8 mouse cellular contexts compared by ENCODE assay signal in genomic region chr2:33429339-33429738, GRCm38 (mm10). TPM values are rescaled to one million over a fixed set of nuclear protein-coding genes. Genes with fewer than 3 reads are reported as not detected.
DNase-seq lines count a peak whose midpoint lies in the region; ATAC-seq and TF ChIP-seq lines count a peak whose summit lies in the region.

No protein-coding gene starts in this region.

- 41% methylated on average over 6 of the region's 6 CpGs for WGBS in forebrain, postnatal 0 days
- 50% methylated on average over 6 of the region's 6 CpGs for WGBS in kidney, embryonic 16.5 days

- peak overlapping the region; percentile 85 for H3K4me2 ChIP-seq in forebrain, postnatal 0 days (ENCODE audit: low read depth)
- H3K4me2 ChIP-seq in kidney, embryonic 16.5 days (replicated peaks; ENCODE audit: low read depth, low read length), result peak overlapping the region; percentile 66

- no peaks in the 10 kb centered on the region for H3K36me3 ChIP-seq in forebrain, postnatal 0 days (ENCODE audit: insufficient read depth)
- H3K36me3 ChIP-seq in kidney, embryonic 16.5 days (ENCODE audit: insufficient read depth, low read length), result peaks cover 8% of the 10 kb centered on the region

- 0 out of 2 replicates have a peak, but pooled peaks cover 19% of the 10 kb centered on the region for H3K4me1 ChIP-seq in forebrain, postnatal 0 days (ENCODE audit: insufficient read depth)
- peaks cover 22% of the 10 kb centered on the region for H3K4me1 ChIP-seq in kidney, embryonic 16.5 days (ENCODE audit: insufficient read depth, low read length)

- no peak for ATAC-seq in forebrain, postnatal 0 days
- ATAC-seq in kidney, embryonic 16.5 days (ENCODE audit: low FRiP score, low TSS enrichment), result 0 out of 2 replicates have a peak, but pooled peaks have one; percentile 43
- no peak for ATAC-seq in inflammation-experienced regulatory T-cells, adult 6 months

- 0 out of 2 replicates have a peak overlapping the region, but pooled peaks have one; percentile 14 for H3K9ac ChIP-seq in forebrain, postnatal 0 days
- peak overlapping the region; percentile 85 for H3K9ac ChIP-seq in kidney, embryonic 16.5 days (replicated peaks; ENCODE audit: low read length)

- H3K9me3 ChIP-seq in forebrain, postnatal 0 days (ENCODE audit: low read length), result no peaks in the 10 kb centered on the region
- H3K9me3 ChIP-seq in kidney, embryonic 16.5 days (ENCODE audit: low read length), result no peaks in the 10 kb centered on the region

- no peaks in the 10 kb centered on the region for H3K27me3 ChIP-seq in forebrain, postnatal 0 days (ENCODE audit: insufficient read depth, low read length)
- no peaks in the 10 kb centered on the region for H3K27me3 ChIP-seq in kidney, embryonic 16.5 days (ENCODE audit: insufficient read depth, low read length)

- peak overlapping the region; percentile 80 for H3K4me3 ChIP-seq in forebrain, postnatal 0 days (ENCODE audit: low read depth, low read length)
- peak overlapping the region; percentile 80 for H3K4me3 ChIP-seq in kidney, embryonic 16.5 days (ENCODE audit: low read length)

- peak; percentile 11 for DNase-seq in CD4-positive helper T cell, adult 2 months (ENCODE audit: low read depth, low spot score)
- DNase-seq in ES-CJ7 (ENCODE audit: low read depth, low spot score), result peak; percentile 58
- no peak for DNase-seq in forebrain, postnatal 0 days
- peak; percentile 68 to 71 for DNase-seq in lung, postnatal 4 days
- DNase-seq in thymus, postnatal 0 days (ENCODE audit: low spot score), result peak; percentile 49
- DNase-seq in testis, postnatal 10 days (ENCODE audit: low spot score), result no peak

- H3K27ac ChIP-seq in forebrain, postnatal 0 days (ENCODE audit: low read depth, low read length), result no peak overlapping the region
- H3K27ac ChIP-seq in kidney, embryonic 16.5 days (ENCODE audit: low read length), result peak overlapping the region; percentile 50

- no peak for TF ChIP-seq CTCF in forebrain, postnatal 0 days (IDR thresholded peaks at IDR 0.05; ENCODE audit: low read depth)

RNA-seq across cellular contexts. Expression of gene Zbtb34, which starts 1.8 kb away (rescaled TPM):
- total RNA-seq in forebrain, postnatal 0 days (2014; rRNA removed), result 20.9 and 24.1 TPM in 2 replicates
- 3.7 and 4.5 TPM in 2 replicates for polyA plus RNA-seq in forebrain, postnatal 0 days (2015; fragmentation: Nextera tagmentation; extraction: Ambion mirVana)
- polyA plus RNA-seq in kidney, embryonic 16.5 days (2015; fragmentation: Nextera tagmentation; extraction: Ambion mirVana), result 6.9 and 7.1 TPM in 2 replicates
- 3.3 and 3.7 TPM in 2 replicates for polyA plus RNA-seq in thymus, postnatal 0 days (2015; fragmentation: Nextera tagmentation; extraction: Ambion mirVana)
- polyA plus RNA-seq in inflammation-experienced regulatory T-cells, adult 6 months (2017; shearing (Covaris generic)), result 1 to 10 TPM in 1 of 3 experiments, under 1 TPM in 2; 0.72 to 1.0 (median 0.95) TPM

RNA-seq across cellular contexts. Expression of gene Zbtb43, which starts 39.0 kb away (rescaled TPM):
- 32.2 and 46.5 TPM in 2 replicates for total RNA-seq in forebrain, postnatal 0 days (2014; rRNA removed)
- polyA plus RNA-seq in forebrain, postnatal 0 days (2015; fragmentation: Nextera tagmentation; extraction: Ambion mirVana), result 19.2 and 24.4 TPM in 2 replicates
- polyA plus RNA-seq in kidney, embryonic 16.5 days (2015; fragmentation: Nextera tagmentation; extraction: Ambion mirVana), result 17.7 and 20.8 TPM in 2 replicates
- polyA plus RNA-seq in thymus, postnatal 0 days (2015; fragmentation: Nextera tagmentation; extraction: Ambion mirVana), result 16.7 and 17.5 TPM in 2 replicates
- polyA plus RNA-seq in inflammation-experienced regulatory T-cells, adult 6 months (2017; shearing (Covaris generic)), result 10 to 100 TPM; 14.6 to 23.4 (median 15.2) TPM

RNA-seq across cellular contexts. Expression of gene Ralgps1, which starts 58.1 kb away (rescaled TPM):
- total RNA-seq in forebrain, postnatal 0 days (2014; rRNA removed), result 55.0 and 66.9 TPM in 2 replicates
- 16.6 and 24.6 TPM in 2 replicates for polyA plus RNA-seq in forebrain, postnatal 0 days (2015; fragmentation: Nextera tagmentation; extraction: Ambion mirVana)
- 5.2 and 7.1 TPM in 2 replicates for polyA plus RNA-seq in kidney, embryonic 16.5 days (2015; fragmentation: Nextera tagmentation; extraction: Ambion mirVana)
- polyA plus RNA-seq in thymus, postnatal 0 days (2015; fragmentation: Nextera tagmentation; extraction: Ambion mirVana), result 3.9 and 5.5 TPM in 2 replicates
- polyA plus RNA-seq in inflammation-experienced regulatory T-cells, adult 6 months (2017; shearing (Covaris generic)), result 10 to 100 TPM in 1 of 3 experiments, 1 to 10 TPM in 2; 5.2 to 14.8 (median 7.4) TPM

Comparison
In these comparisons a context has a peak if more than half of its experiments do, and no peak if none do; other contexts are left out.
1. DNase-seq: peak in CD4-positive helper T cell, adult 2 months (single experiment), ES-CJ7 (single experiment), lung, postnatal 4 days (2 of 2) and thymus, postnatal 0 days (single experiment); none in forebrain, postnatal 0 days (single experiment) and testis, postnatal 10 days (single experiment).